Mouse (Mus musculus): ENCODE results near the gene Arl10.

DNA sequence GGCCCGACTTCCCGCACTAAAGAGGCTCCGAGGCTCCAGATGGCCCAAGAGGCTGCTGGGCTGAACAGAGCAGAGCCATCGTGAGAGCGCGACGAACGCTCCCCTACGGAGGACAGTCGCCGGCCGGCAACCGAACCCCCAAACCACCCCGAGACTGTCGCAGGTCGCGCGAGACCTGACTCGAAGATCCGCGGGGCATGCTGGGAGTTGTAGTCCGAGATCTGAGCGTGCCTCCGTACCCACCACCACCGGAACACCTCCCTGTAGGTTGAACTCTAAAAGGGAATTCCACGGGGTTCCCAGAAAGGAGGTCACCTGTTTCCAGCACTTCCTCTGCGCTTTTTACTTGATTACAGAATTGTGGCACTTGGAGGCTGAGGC, 9.6 kb upstream of the Arl10 start, which contains the start of gene 4833439L19Rik:
- TF ChIP-seq GATA1 (IDR thresholded peaks at IDR 0.05; ENCODE audit: low read length): no peak
- TF ChIP-seq TAL1 (IDR thresholded peaks at IDR 0.05; ENCODE audit: low read length): no peak

Measured in erythroblast, embryonic 14.5 days (primary cell).